Comparison of ENCODE assay signal across 28 mouse cellular contexts in genomic region chr14:115998931-115999330, GRCm38 (mm10).
DNase-seq lines count a peak whose midpoint lies in the region; ATAC-seq and TF ChIP-seq lines count a peak whose summit lies in the region.
"Had no signal": no experiment of that assay in that cellular context is flagged by ENCODE, and none has a peak within 500 bp of the region (broad histone marks: within the 10 kb centered on the region; RNA-seq: fewer than 3 reads in every experiment).

No protein-coding gene starts in this region.

- no peaks in the 10 kb centered on the region for H3K27me3 ChIP-seq in kidney, adult 2 months (replicated peaks; ENCODE audit: control insufficient read depth, insufficient read depth, low read length)
- no peaks in the 10 kb centered on the region for H3K27me3 ChIP-seq in kidney, embryonic 16.5 days (ENCODE audit: insufficient read depth, low read length)
- no peaks in the 10 kb centered on the region for H3K27me3 ChIP-seq in lung, embryonic 14.5 days (ENCODE audit: insufficient read depth, low read length)
- H3K27me3 ChIP-seq: embryonic facial prominence, embryonic 13.5 days; forebrain, embryonic 12.5 days; forebrain, embryonic 15.5 days; heart, embryonic 12.5 days; heart, embryonic 15.5 days; hindbrain, embryonic 13.5 days had no signal

- no peaks in the 10 kb centered on the region for H3K4me1 ChIP-seq in kidney, adult 2 months (ENCODE audit: control insufficient read depth, insufficient read depth, low read length)
- H3K4me1 ChIP-seq in kidney, embryonic 16.5 days (ENCODE audit: insufficient read depth, low read length), result no peaks in the 10 kb centered on the region
- H3K4me1 ChIP-seq in lung, embryonic 14.5 days (ENCODE audit: insufficient read depth), result no peaks in the 10 kb centered on the region
- H3K4me1 ChIP-seq: embryonic facial prominence, embryonic 10.5 days; embryonic facial prominence, embryonic 13.5 days; forebrain, embryonic 12.5 days; forebrain, embryonic 15.5 days; heart, embryonic 12.5 days; heart, embryonic 15.5 days; hindbrain, embryonic 10.5 days; hindbrain, embryonic 13.5 days had no signal

- no peak overlapping the region for H3K4me3 ChIP-seq in kidney, adult 2 months (ENCODE audit: insufficient read depth, low read depth, low read length)
- H3K4me3 ChIP-seq in kidney, embryonic 16.5 days (ENCODE audit: low read length), result no peak overlapping the region
- no peak overlapping the region for H3K4me3 ChIP-seq in lung, embryonic 14.5 days (ENCODE audit: low read depth, low read length)
- H3K4me3 ChIP-seq: embryonic facial prominence, embryonic 10.5 days; embryonic facial prominence, embryonic 13.5 days; erythroblast, embryonic 14.5 days; forebrain, embryonic 12.5 days; forebrain, embryonic 15.5 days; heart, embryonic 12.5 days; heart, embryonic 15.5 days; hindbrain, embryonic 10.5 days; hindbrain, embryonic 13.5 days had no signal

- peak; percentile 13 for DNase-seq in kidney, adult 2 months
- no peak for DNase-seq in kidney, postnatal 4 days
- no peak for DNase-seq in kidney, adult 8-10 months
- DNase-seq in lung, embryonic 14.5 days, result peak; percentile 37
- DNase-seq in lung, postnatal 10 days, result no peak
- DNase-seq in urinary bladder, postnatal 14 days (ENCODE audit: low spot score), result no peak
- DNase-seq: adrenal gland, adult 2 months; adrenal gland, postnatal 14 days; cerebellum, adult 11 months; cerebellum, adult 2 months; cerebellum, adult 9-11 months; cerebellum, postnatal 25 days; gastrocnemius, postnatal 25 days; heart, adult 18-20 months; heart, postnatal 10 days; heart, postnatal 36 days had no signal

- no peak overlapping the region for H3K4me2 ChIP-seq in kidney, embryonic 16.5 days (replicated peaks; ENCODE audit: low read depth, low read length)
- no peak overlapping the region for H3K4me2 ChIP-seq in lung, embryonic 14.5 days
- H3K4me2 ChIP-seq: embryonic facial prominence, embryonic 13.5 days; forebrain, embryonic 12.5 days; forebrain, embryonic 15.5 days; heart, embryonic 12.5 days; heart, embryonic 15.5 days; hindbrain, embryonic 13.5 days had no signal

- H3K9me3 ChIP-seq in kidney, embryonic 16.5 days (ENCODE audit: low read length), result no peaks in the 10 kb centered on the region
- no peaks in the 10 kb centered on the region for H3K9me3 ChIP-seq in lung, embryonic 14.5 days (ENCODE audit: low read depth, low read length)
- H3K9me3 ChIP-seq: embryonic facial prominence, embryonic 10.5 days; embryonic facial prominence, embryonic 13.5 days; forebrain, embryonic 12.5 days; forebrain, embryonic 15.5 days; heart, embryonic 12.5 days; heart, embryonic 15.5 days; hindbrain, embryonic 10.5 days; hindbrain, embryonic 13.5 days had no signal

- no peak for TF ChIP-seq POLR2A in kidney, adult 2 months (IDR thresholded peaks at IDR 0.05; ENCODE audit: low read depth, low read length)

- peak; percentile 82; the same call in 1 of the 2 replicates for ATAC-seq in kidney, embryonic 16.5 days (ENCODE audit: low FRiP score, low TSS enrichment)
- ATAC-seq in lung, embryonic 14.5 days (ENCODE audit: insufficient read depth), result peak; percentile 75; the same call in 1 of the 2 replicates
- ATAC-seq: CD4-positive, CD25-positive, alpha-beta regulatory T cell, adult 4 months; forebrain, embryonic 15.5 days; hindbrain, embryonic 16.5 days had no signal

- 35% methylated on average over 4 of the region's 4 CpGs for whole genome bisulfite sequencing in kidney, adult 2 months
- WGBS in kidney, embryonic 16.5 days, result 30% methylated on average over 4 of the region's 4 CpGs
- WGBS in lung, embryonic 14.5 days, result 43% methylated on average over 4 of the region's 4 CpGs

- no peak overlapping the region for H3K27ac ChIP-seq in kidney, adult 2 months (ENCODE audit: insufficient read depth, low read depth, low read length)
- H3K27ac ChIP-seq in kidney, embryonic 16.5 days (ENCODE audit: low read length), result no peak overlapping the region
- no peak overlapping the region for H3K27ac ChIP-seq in lung, embryonic 14.5 days (ENCODE audit: low read depth)
- H3K27ac ChIP-seq: embryonic facial prominence, embryonic 10.5 days; embryonic facial prominence, embryonic 13.5 days; forebrain, embryonic 12.5 days; forebrain, embryonic 15.5 days; heart, embryonic 15.5 days; hindbrain, embryonic 10.5 days; hindbrain, embryonic 13.5 days had no signal

- no peak overlapping the region for H3K9ac ChIP-seq in kidney, embryonic 16.5 days (replicated peaks; ENCODE audit: low read length)
- no peak overlapping the region for H3K9ac ChIP-seq in lung, embryonic 14.5 days
- H3K9ac ChIP-seq: embryonic facial prominence, embryonic 13.5 days; forebrain, embryonic 12.5 days; forebrain, embryonic 15.5 days; heart, embryonic 12.5 days; heart, embryonic 15.5 days; hindbrain, embryonic 13.5 days had no signal

- no peaks in the 10 kb centered on the region for H3K36me3 ChIP-seq in kidney, adult 2 months (ENCODE audit: control insufficient read depth, insufficient read depth, low read length)
- H3K36me3 ChIP-seq in kidney, embryonic 16.5 days (ENCODE audit: insufficient read depth, low read length), result no peaks in the 10 kb centered on the region
- H3K36me3 ChIP-seq in lung, embryonic 14.5 days (ENCODE audit: insufficient read depth), result no peaks in the 10 kb centered on the region
- H3K36me3 ChIP-seq: embryonic facial prominence, embryonic 10.5 days; embryonic facial prominence, embryonic 13.5 days; forebrain, embryonic 12.5 days; forebrain, embryonic 15.5 days; heart, embryonic 12.5 days; heart, embryonic 15.5 days; hindbrain, embryonic 10.5 days; hindbrain, embryonic 13.5 days had no signal

- TF ChIP-seq CTCF in kidney, adult 2 months (conservative IDR thresholded peaks at IDR 0.05; ENCODE audit: insufficient read depth, insufficient read length, low read depth, low read length), result no peak
- TF ChIP-seq CTCF in lung, embryonic 14.5 days (IDR thresholded peaks at IDR 0.05; ENCODE audit: low read depth), result no peak

Comparison
In these comparisons a context has a peak if more than half of its experiments do, and no peak if none do; other contexts are left out.
1. DNase-seq: peak in kidney, adult 2 months (single experiment) and lung, embryonic 14.5 days (single experiment); none in kidney, postnatal 4 days (0 of 2), kidney, adult 8-10 months (0 of 2), lung, postnatal 10 days (single experiment) and urinary bladder, postnatal 14 days (single experiment).